Mouse (Mus musculus) liver, adult 2 months (tissue): ENCODE measurements at regions not wholly inside any gene's neighbourhood (a gene's known extent, or its start where the extent isn't known, plus 50 kb on each side); places are given as distances from the start of the nearest gene placed in this dataset.

Source experiments
- DNase-seq: peaks from one replicate; pipeline ENCODE4 v3.0.0-alpha.2; 2011; ENCODE audit warnings: low read depth, low spot score; ENCODE audit errors: extremely low read depth
- H3K27ac ChIP-seq: fragments of 200-500 bp; replicated peaks from 2 replicates; pipeline ENCODE4 v1.5.1; 2012; ENCODE audit warnings: low read depth, mild to moderate bottlenecking, control low read depth, inconsistent platforms, low read length; ENCODE audit not compliant: insufficient read depth
- H3K27me3 ChIP-seq: fragments of 200-500 bp; 2 replicates; pipeline ENCODE4 v1.6.1; 2012; ENCODE audit warnings: mild to moderate bottlenecking, moderate library complexity, low read length, inconsistent platforms; ENCODE audit not compliant: control insufficient read depth, insufficient read depth
- H3K36me3 ChIP-seq: fragments of 200-500 bp; 2 replicates; pipeline ENCODE4 v1.6.1; 2012; ENCODE audit warnings: low read length, inconsistent platforms; ENCODE audit not compliant: control insufficient read depth, insufficient read depth
- H3K4me1 ChIP-seq: fragments of 200-500 bp; 2 replicates; pipeline ENCODE4 v1.6.1; 2011; ENCODE audit warnings: low read length; ENCODE audit not compliant: control insufficient read depth, insufficient read depth
- H3K4me3 ChIP-seq: fragments of 200-500 bp; 2 replicates; pipeline ENCODE4 v1.5.1; 2011; ENCODE audit warnings: low read depth, mild to moderate bottlenecking, control low read depth, low read length, moderate library complexity; ENCODE audit not compliant: insufficient read depth
- H3K79me2 ChIP-seq: fragments of 200-500 bp; 2 replicates; pipeline ENCODE4 v1.6.1; 2012; ENCODE audit warnings: inconsistent platforms, mild to moderate bottlenecking, low read length, moderate library complexity; ENCODE audit not compliant: control insufficient read depth, insufficient read depth
- H3K9ac ChIP-seq: fragments of 200-500 bp; 2 replicates; pipeline ENCODE4 v1.6.1; 2012; ENCODE audit warnings: low read depth, mild to moderate bottlenecking, control low read depth, inconsistent platforms, low read length
- CTCF ChIP-seq: fragments of 200-500 bp; IDR thresholded peaks from 2 replicates; pipeline ENCODE4 v1.5.1; 2011; ENCODE audit warnings: low read depth, low read length, control low read depth
- POLR2A ChIP-seq: fragments of 200-500 bp; IDR thresholded peaks from 2 replicates; pipeline ENCODE4 v1.6.1; 2011; ENCODE audit warnings: low read length, control low read depth; ENCODE audit not compliant: insufficient read depth; ENCODE audit errors: extremely low read depth
- WGBS: fragments of 180-500 bp; shearing (Covaris S2); methylation state at CpG from one replicate; pipeline ENCODE4 v1.1.7; 2018; 5-methylcytosine and 5-hydroxymethylcytosine counted together

DNA sequence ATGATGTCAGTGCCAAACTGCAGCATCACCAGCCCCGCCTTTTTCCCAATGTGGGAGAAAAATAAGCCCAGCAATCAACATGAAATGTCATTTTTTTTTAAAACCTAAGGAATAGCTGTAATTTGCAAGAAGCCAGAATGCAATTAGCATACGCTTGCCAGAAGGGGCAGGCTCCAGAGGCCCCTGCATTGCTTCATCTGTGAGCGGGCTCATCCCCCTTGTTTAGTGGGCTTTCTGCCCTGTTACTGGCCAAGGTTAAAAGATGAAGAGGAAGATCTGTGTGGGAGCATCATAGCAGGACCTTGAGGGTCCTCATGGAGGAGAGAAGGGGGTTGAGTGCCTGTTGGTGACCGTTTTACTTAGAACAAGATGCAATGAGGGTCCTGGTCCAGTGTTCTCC is 259.9 kb downstream of the CK137956 start:
- no peak for TF ChIP-seq POLR2A
- no peak for TF ChIP-seq CTCF
- 67% methylated on average over 4 of the region's 4 CpGs for WGBS
- Histone ChIP-seq H3K27me3 (no peaks in the 10 kb centered on the region), H3K79me2 (no peaks in the 10 kb centered on the region), H3K4me3 (no peak overlapping the region), H3K36me3 (no peaks in the 10 kb centered on the region), H3K27ac (no peak overlapping the region), H3K4me1 (no peaks in the 10 kb centered on the region), H3K9ac (no peak overlapping the region)
- no peak for DNase-seq

DNA sequence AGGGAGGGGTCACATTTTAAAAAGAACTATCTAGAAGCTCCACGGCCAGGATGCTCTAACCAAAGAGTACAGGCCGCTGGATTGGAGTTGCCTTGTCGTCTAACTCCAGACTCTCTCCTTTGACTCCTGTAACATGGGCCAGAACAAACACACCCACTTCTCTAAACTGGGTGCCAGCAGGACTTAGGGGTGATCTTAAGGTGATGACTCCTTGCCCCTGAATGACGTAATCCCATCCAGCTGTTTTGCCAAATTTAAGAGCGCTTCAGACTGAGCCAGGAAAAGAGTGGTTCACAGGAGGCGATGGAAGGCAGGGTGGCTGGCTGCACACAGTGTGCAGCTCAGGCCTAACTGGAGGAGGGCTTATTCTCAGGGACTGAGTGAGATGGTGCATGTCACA is 261.0 kb downstream of the CK137956 start:
- Histone ChIP-seq H3K4me3 (no peak overlapping the region), H3K27me3 (no peaks in the 10 kb centered on the region), H3K9ac (no peak overlapping the region), H3K27ac (no peak overlapping the region), H3K79me2 (no peaks in the 10 kb centered on the region), H3K36me3 (no peaks in the 10 kb centered on the region), H3K4me1 (no peaks in the 10 kb centered on the region)
- WGBS, result 84% methylated on average over 6 of the region's 6 CpGs
- no peak for TF ChIP-seq POLR2A
- no peak for TF ChIP-seq CTCF
- DNase-seq, result no peak

- Histone ChIP-seq H3K27me3 (no peaks in the 10 kb centered on the region), H3K9ac (no peak overlapping the region), H3K4me1 (no peaks in the 10 kb centered on the region), H3K4me3 (no peak overlapping the region), H3K79me2 (no peaks in the 10 kb centered on the region), H3K27ac (no peak overlapping the region), H3K36me3 (no peaks in the 10 kb centered on the region)
- TF ChIP-seq POLR2A, result no peak
- no peak for TF ChIP-seq CTCF
- WGBS, result 49% methylated on average over 3 of the region's 3 CpGs
- DNase-seq, result no peak
These were observed 262.6 kb downstream of the CK137956 start for GRCm38 (mm10) chr4:127708186-127708585.

DNA sequence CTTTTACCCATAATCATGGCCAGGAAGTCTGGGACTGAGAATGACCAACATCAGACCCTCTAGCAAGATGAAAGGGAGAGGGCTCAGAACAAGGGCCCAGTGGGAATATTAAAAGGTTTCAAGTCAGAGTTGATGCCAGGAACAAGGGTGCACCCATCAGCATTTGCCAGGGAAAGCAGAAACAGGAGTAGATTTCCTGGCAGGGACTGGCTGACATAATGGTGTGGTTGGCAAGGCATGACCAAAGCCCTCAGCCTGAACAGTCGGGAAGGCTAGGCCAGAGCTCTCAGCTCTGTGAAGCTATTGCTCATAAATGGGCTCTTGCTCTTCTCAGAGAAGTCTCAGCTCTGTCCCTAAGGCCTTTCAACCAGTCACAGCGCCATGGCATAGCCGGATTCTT is 263.6 kb downstream of the CK137956 start:
- DNase-seq, result no peak
- Histone ChIP-seq H3K27ac (no peak overlapping the region), H3K9ac (no peak overlapping the region), H3K79me2 (no peaks in the 10 kb centered on the region), H3K36me3 (no peaks in the 10 kb centered on the region), H3K4me1 (no peaks in the 10 kb centered on the region), H3K4me3 (no peak overlapping the region), H3K27me3 (no peaks in the 10 kb centered on the region)
- WGBS, result 84% methylated on average over 3 of the region's 3 CpGs
- TF ChIP-seq CTCF (no peak), POLR2A (no peak)

- no peak overlapping the region for H3K9ac ChIP-seq
- no peaks in the 10 kb centered on the region for H3K4me1 ChIP-seq
- no peaks in the 10 kb centered on the region for H3K27me3 ChIP-seq
- WGBS, result 88% methylated on average over 11 of the region's 11 CpGs
- TF ChIP-seq POLR2A (no peak), CTCF (no peak)
- H3K4me3 ChIP-seq, result no peak overlapping the region
- no peak overlapping the region for H3K27ac ChIP-seq
- DNase-seq, result no peak
- H3K79me2 ChIP-seq, result no peaks in the 10 kb centered on the region
- H3K36me3 ChIP-seq, result no peaks in the 10 kb centered on the region
These were observed 269.1 kb downstream of the CK137956 start for GRCm38 (mm10) chr4:127701651-127702050.

DNA sequence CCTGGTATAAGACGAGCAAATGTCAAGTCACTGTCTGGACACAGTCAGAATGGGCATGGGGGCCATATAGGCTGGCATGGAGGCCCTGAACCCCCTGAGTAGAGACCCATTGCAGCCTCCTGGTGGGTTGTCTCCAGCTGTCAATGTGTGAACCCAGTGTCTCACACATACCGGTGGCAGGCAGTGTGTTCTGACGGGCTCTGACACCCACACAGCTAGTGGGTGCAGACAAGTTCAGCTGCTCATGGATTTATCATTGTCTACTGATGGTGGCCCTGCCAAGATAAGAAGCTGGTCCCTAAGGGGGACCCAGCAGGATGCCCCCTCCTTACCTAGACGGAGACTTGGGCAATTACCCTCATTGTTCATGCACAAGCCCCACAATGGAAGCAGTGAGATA is 280.8 kb downstream of the CK137956 start:
- H3K27ac ChIP-seq, result no peak overlapping the region
- H3K36me3 ChIP-seq, result no peaks in the 10 kb centered on the region
- TF ChIP-seq CTCF (no peak), POLR2A (no peak)
- no peaks in the 10 kb centered on the region for H3K79me2 ChIP-seq
- WGBS, result 54% methylated on average over 4 of the region's 4 CpGs
- no peaks in the 10 kb centered on the region for H3K27me3 ChIP-seq
- H3K4me3 ChIP-seq, result no peak overlapping the region
- DNase-seq, result no peak
- no peaks in the 10 kb centered on the region for H3K4me1 ChIP-seq
- H3K9ac ChIP-seq, result no peak overlapping the region
